Mouse (Mus musculus) thymus, postnatal 14 days (tissue): ENCODE results near the gene Scin.
A peak's percentile ranks its signal among the peaks of the same experiment; 100 is the strongest.
"Not testable (repeated sequence)": the region's sequence is repeated elsewhere in the genome, so short reads cannot be mapped to it uniquely, and the experiment has no call there.

Source experiments
- DNase-seq: peaks from one replicate; pipeline ENCODE4 v3.0.0; 2021

Scin gene

GRCm38 (mm10) chr12:40133573-40134271 lies at the start of gene Scin:
Scin (minus strand) TSS chr12:40134228.
- DNase-seq: peak; percentile 7

- peak; percentile 63 for DNase-seq
These were observed 43.1 kb upstream of the Scin start for GRCm38 (mm10) chr12:40177089-40177488.

GRCm38 (mm10) chr12:40176158-40176557 lies 42.1 kb upstream of the Scin start:
- no peak for DNase-seq

GRCm38 (mm10) chr12:40175171-40175570 lies 41.1 kb upstream of the Scin start:
- not testable (repeated sequence) for DNase-seq

- DNase-seq: no peak
These were observed 37.6 kb upstream of the Scin start for GRCm38 (mm10) chr12:40171637-40172036.

GRCm38 (mm10) chr12:40169675-40170074 lies 35.6 kb upstream of the Scin start:
- DNase-seq: peak; percentile 35

- DNase-seq: peak; percentile 21
These were observed 30.6 kb upstream of the Scin start for GRCm38 (mm10) chr12:40164621-40165020.

GRCm38 (mm10) chr12:40160777-40161176 lies 26.7 kb upstream of the Scin start:
- no peak for DNase-seq

GRCm38 (mm10) chr12:40154188-40154587 lies 20.2 kb upstream of the Scin start:
- DNase-seq: no peak

GRCm38 (mm10) chr12:40152353-40153069 lies 18.5 kb upstream of the Scin start:
- DNase-seq: no peak

- no peak for DNase-seq
These were observed 13.3 kb upstream of the Scin start for GRCm38 (mm10) chr12:40147319-40147718.

- no peak for DNase-seq
These were observed 12.5 kb upstream of the Scin start for GRCm38 (mm10) chr12:40146510-40146909.

- DNase-seq: no peak
These were observed 6.7 kb upstream of the Scin start for GRCm38 (mm10) chr12:40140706-40141105.

- no peak for DNase-seq
These were observed 5.6 kb upstream of the Scin start for GRCm38 (mm10) chr12:40139484-40140245.

GRCm38 (mm10) chr12:40134529-40134928 lies 501 bp upstream of the Scin start:
- DNase-seq: no peak

GRCm38 (mm10) chr12:40133194-40133572 lies 845 bp downstream of the Scin start:
- DNase-seq: no peak

GRCm38 (mm10) chr12:40118872-40119271 lies 15.2 kb downstream of the Scin start:
- no peak for DNase-seq

GRCm38 (mm10) chr12:40117045-40117444 lies 17.0 kb downstream of the Scin start:
- no peak for DNase-seq

- DNase-seq: no peak
These were observed 17.8 kb downstream of the Scin start for GRCm38 (mm10) chr12:40116214-40116613.

- no peak for DNase-seq
These were observed 19.1 kb downstream of the Scin start for GRCm38 (mm10) chr12:40114883-40115282.

- DNase-seq: no peak
These were observed 20.0 kb downstream of the Scin start for GRCm38 (mm10) chr12:40114020-40114419.

- no peak for DNase-seq
These were observed 20.4 kb downstream of the Scin start for GRCm38 (mm10) chr12:40113605-40114004.

- no peak for DNase-seq
These were observed 24.8 kb downstream of the Scin start for GRCm38 (mm10) chr12:40109227-40109626.

GRCm38 (mm10) chr12:40108143-40108542 lies 25.9 kb downstream of the Scin start:
- no peak for DNase-seq
